Mouse (Mus musculus) kidney, postnatal 0 days (tissue): ENCODE measurements at regions not wholly inside any gene's neighbourhood (a gene's known extent, or its start where the extent isn't known, plus 50 kb on each side); places are given as distances from the start of the nearest gene placed in this dataset.

Experiments
- ATAC-seq: fragments of 200-750 bp; cut with Nextera tagmentation; replicated peaks from 2 replicates; pipeline ENCODE4 v1.8.0; 2017; ENCODE audit warnings: low read depth, moderate number of reproducible peaks, moderate TSS enrichment, moderate library complexity; ENCODE audit not compliant: low FRiP score
- DNase-seq: peaks from one replicate; pipeline ENCODE4 v3.0.0-alpha.2; 2016; ENCODE audit warnings: low spot score
- H3K27ac ChIP-seq: fragments of 300-500 bp; sonication (generic); 2 replicates; pipeline ENCODE4 v1.5.1; 2014; ENCODE audit warnings: mild to moderate bottlenecking
- H3K27me3 ChIP-seq: fragments of 300-500 bp; sonication (generic); 2 replicates; pipeline ENCODE4 v1.6.1; 2014; ENCODE audit warnings: low read length, mixed read lengths; ENCODE audit not compliant: insufficient read depth
- H3K36me3 ChIP-seq: fragments of 300-500 bp; sonication (generic); 2 replicates; pipeline ENCODE4 v1.6.1; 2014; ENCODE audit warnings: low read length, mixed read lengths; ENCODE audit not compliant: insufficient read depth
- H3K4me1 ChIP-seq: fragments of 300-500 bp; sonication (generic); replicated peaks from 2 replicates; pipeline ENCODE4 v1.6.1; 2014; ENCODE audit warnings: antibody characterized with exemption, low read length, mixed read lengths; ENCODE audit not compliant: insufficient read depth
- H3K4me2 ChIP-seq: fragments of 300-500 bp; sonication (generic); 2 replicates; pipeline ENCODE4 v1.6.1; 2014; ENCODE audit warnings: mild to moderate bottlenecking, low read length, moderate library complexity, mixed read lengths
- H3K4me3 ChIP-seq: fragments of 300-500 bp; sonication (generic); replicated peaks from 2 replicates; pipeline ENCODE4 v1.5.1; 2014; ENCODE audit warnings: low read depth, low read length
- H3K9ac ChIP-seq: fragments of 300-500 bp; sonication (generic); 2 replicates; pipeline ENCODE4 v1.6.1; 2014; ENCODE audit warnings: low read depth, low read length
- H3K9me3 ChIP-seq: fragments of 300-500 bp; sonication (generic); replicated peaks from 2 replicates; pipeline ENCODE4 v1.6.1; 2016; ENCODE audit warnings: low read length, inconsistent platforms, mixed read lengths
- CTCF ChIP-seq: IDR thresholded peaks from 2 replicates; pipeline ENCODE4 v1.5.1; 2016; ENCODE audit warnings: antibody characterized with exemption, low read depth, mild to moderate bottlenecking, moderate library complexity
- WGBS: fragments of 180-500 bp; shearing (Covaris S2); extraction: QIAGEN DNeasy Blood & Tissue Kit; methylation state at CpG from one replicate; pipeline ENCODE4 v1.1.7; 2014; 5-methylcytosine and 5-hydroxymethylcytosine counted together

GRCm38 (mm10) chr15:25305801-25306200 lies 107.8 kb downstream of the Basp1 start:
- no peak overlapping the region for H3K4me2 ChIP-seq
- no peak for TF ChIP-seq CTCF
- H3K27me3 ChIP-seq = no peaks in the 10 kb centered on the region
- no peak overlapping the region for H3K9ac ChIP-seq
- WGBS = 76% methylated on average over 1 of the region's 1 CpGs
- no peaks in the 10 kb centered on the region for H3K36me3 ChIP-seq
- no peaks in the 10 kb centered on the region for H3K9me3 ChIP-seq
- H3K4me1 ChIP-seq = no peaks in the 10 kb centered on the region
- no peak overlapping the region for H3K27ac ChIP-seq
- DNase-seq (no peak), ATAC-seq (no peak)
- H3K4me3 ChIP-seq = no peak overlapping the region

DNA sequence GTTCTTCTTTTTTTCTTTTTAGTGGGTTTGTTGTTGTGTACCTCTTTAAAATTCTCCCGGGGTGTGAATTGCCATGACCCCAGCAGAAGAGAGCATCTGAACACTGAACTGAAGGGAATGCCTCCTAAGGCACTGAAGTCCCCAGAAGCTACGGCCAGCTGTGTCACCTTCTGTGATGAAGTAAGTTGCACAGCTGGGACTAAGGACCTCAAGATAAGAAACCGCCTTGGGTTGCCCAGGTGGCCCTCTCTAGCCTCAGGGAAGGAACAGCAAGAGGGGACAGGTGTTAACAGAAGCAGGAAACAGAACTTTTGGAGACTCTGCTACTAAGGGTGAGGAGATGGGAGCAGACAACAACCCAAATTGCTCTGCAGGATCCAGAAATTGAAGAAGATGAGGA lies 110.2 kb downstream of the Basp1 start:
- Histone ChIP-seq H3K36me3 (no peaks in the 10 kb centered on the region), H3K9me3 (no peaks in the 10 kb centered on the region), H3K4me2 (no peak overlapping the region), H3K9ac (no peak overlapping the region), H3K27ac (no peak overlapping the region), H3K4me1 (no peaks in the 10 kb centered on the region), H3K4me3 (no peak overlapping the region), H3K27me3 (no peaks in the 10 kb centered on the region)
- WGBS = 80% methylated on average over 3 of the region's 3 CpGs
- DNase-seq = no peak
- ATAC-seq = no peak
- no peak for TF ChIP-seq CTCF

GRCm38 (mm10) chr15:25302671-25303294 lies 110.8 kb downstream of the Basp1 start:
- no peak for DNase-seq
- H3K4me1 ChIP-seq = no peaks in the 10 kb centered on the region
- H3K27me3 ChIP-seq = no peaks in the 10 kb centered on the region
- no peak overlapping the region for H3K27ac ChIP-seq
- H3K4me2 ChIP-seq = no peak overlapping the region
- WGBS = 43% methylated on average over 8 of the region's 8 CpGs
- no peak overlapping the region for H3K4me3 ChIP-seq
- ATAC-seq = no peak
- H3K9ac ChIP-seq = no peak overlapping the region
- no peaks in the 10 kb centered on the region for H3K36me3 ChIP-seq
- TF ChIP-seq CTCF = no peak
- no peaks in the 10 kb centered on the region for H3K9me3 ChIP-seq

GRCm38 (mm10) chr15:25301810-25302209 lies 111.8 kb downstream of the Basp1 start:
- H3K9ac ChIP-seq = no peak overlapping the region
- no peaks in the 10 kb centered on the region for H3K27me3 ChIP-seq
- no peaks in the 10 kb centered on the region for H3K36me3 ChIP-seq
- no peak overlapping the region for H3K4me2 ChIP-seq
- DNase-seq (no peak), ATAC-seq (no peak)
- 69% methylated on average over 3 of the region's 3 CpGs for WGBS
- no peak for TF ChIP-seq CTCF
- H3K4me1 ChIP-seq = no peaks in the 10 kb centered on the region
- no peak overlapping the region for H3K4me3 ChIP-seq
- H3K27ac ChIP-seq = no peak overlapping the region
- H3K9me3 ChIP-seq = no peaks in the 10 kb centered on the region

DNA sequence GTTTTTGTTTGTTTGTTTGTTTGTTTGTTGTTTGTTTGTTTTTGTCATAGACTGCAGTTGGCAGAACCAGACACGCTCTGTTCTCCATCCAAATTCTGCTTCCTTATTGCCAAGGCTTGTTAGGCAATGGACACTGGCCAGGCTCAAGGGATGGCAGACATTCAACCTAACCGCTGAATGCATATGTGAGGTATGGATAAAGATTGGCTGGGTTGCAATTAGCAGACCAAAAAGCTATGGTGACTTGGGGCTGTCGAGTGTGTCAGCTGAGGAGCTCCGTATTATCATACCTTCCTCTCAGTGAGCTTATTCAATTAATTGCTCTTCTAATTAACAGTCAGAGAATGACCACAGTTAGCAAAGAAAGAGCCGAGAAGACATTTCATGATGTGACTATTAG lies 116.3 kb downstream of the Basp1 start:
- Histone ChIP-seq H3K9ac (no peak overlapping the region), H3K9me3 (no peaks in the 10 kb centered on the region), H3K36me3 (no peaks in the 10 kb centered on the region), H3K4me3 (no peak overlapping the region), H3K4me2 (no peak overlapping the region), H3K27me3 (no peaks in the 10 kb centered on the region), H3K4me1 (no peaks in the 10 kb centered on the region), H3K27ac (no peak overlapping the region)
- DNase-seq (no peak), ATAC-seq (no peak)
- TF ChIP-seq CTCF = no peak
- WGBS = 80% methylated on average over 5 of the region's 5 CpGs

GRCm38 (mm10) chr15:25296714-25297113 lies 116.8 kb downstream of the Basp1 start:
- Histone ChIP-seq H3K27me3 (no peaks in the 10 kb centered on the region), H3K36me3 (no peaks in the 10 kb centered on the region), H3K4me3 (no peak overlapping the region), H3K27ac (no peak overlapping the region), H3K4me2 (no peak overlapping the region), H3K4me1 (no peaks in the 10 kb centered on the region), H3K9me3 (no peaks in the 10 kb centered on the region), H3K9ac (no peak overlapping the region)
- ATAC-seq (no peak), DNase-seq (no peak)
- WGBS = 87% methylated on average over 11 of the region's 11 CpGs
- no peak for TF ChIP-seq CTCF

GRCm38 (mm10) chr15:25295753-25296152 lies 117.8 kb downstream of the Basp1 start:
- Histone ChIP-seq H3K27me3 (no peaks in the 10 kb centered on the region), H3K4me1 (no peaks in the 10 kb centered on the region), H3K9me3 (no peaks in the 10 kb centered on the region), H3K9ac (no peak overlapping the region), H3K36me3 (no peaks in the 10 kb centered on the region), H3K27ac (no peak overlapping the region), H3K4me3 (no peak overlapping the region), H3K4me2 (no peak overlapping the region)
- WGBS = 95% methylated on average over 6 of the region's 6 CpGs
- TF ChIP-seq CTCF = no peak
- no peak for DNase-seq
- no peak for ATAC-seq
